Mouse (Mus musculus): Measurements from ENCODE around the gene Tmpo.

GRCm38 (mm10) chr10:91126618-91127355 lies 54.3 kb downstream of the Tmpo start:
- TF ChIP-seq CTCF (IDR thresholded peaks at IDR 0.05), result no peak
- no peak for TF ChIP-seq EP300 (IDR thresholded peaks at IDR 0.05)

All from lung, postnatal 0 days (tissue).